Mouse (Mus musculus) pancreas, adult 10 weeks (tissue): ENCODE results near the gene Tceal9. TPM values are rescaled to one million over a fixed set of nuclear protein-coding genes. Genes with fewer than 3 reads are reported as not detected.

Experiments
- polyA plus RNA-seq: library from polyadenylated mRNA; stranded (reverse); fragments of 350-450 nt; fragmentation: Illumina TruSeq; extraction: RNeasy Lipid Tissue Mini Kit (QIAGEN cat#74804); gene quantifications from one replicate; pipeline ENCODE4 v1.2.3, GENCODE M21; 2015; ENCODE audit warnings: low read depth, low replicate concordance; ENCODE audit not compliant: insufficient read depth

The Tceal9 gene
- 70.5 TPM for polyA plus RNA-seq

GRCm38 (mm10) chrX:136244574-136245229 lies at the start of gene Tceal9:
Tceal9 (plus strand) TSS chrX:136245079.

GRCm38 (mm10) chrX:136203664-136204066 lies 41.2 kb upstream of the Tceal9 start, which contains the start of gene Tceal5:
Tceal5 (minus strand) TSS chrX:136203876.

GRCm38 (mm10) chrX:136214729-136215677 lies 29.9 kb upstream of the Tceal9 start, which contains the start of the genes Tceal7 and Bex1:
Tceal7 (plus strand) TSS chrX:136214779.
Bex1 (minus strand) TSS chrX:136215513.

GRCm38 (mm10) chrX:136269743-136270392 lies 25.0 kb downstream of the Tceal9 start, which contains the start of gene Bex3:
Bex3 (plus strand) TSS chrX:136270253.

Other genes starting within 250 kb of the Tceal9 start
- gene Arxes1, start 211.7 kb upstream of the Tceal9 start, polyA plus RNA-seq = not detected
- gene Bex2, start 176.8 kb upstream of the Tceal9 start, polyA plus RNA-seq = 17.4 TPM
- not detected for gene Nxf3, start 159.8 kb upstream of the Tceal9 start, polyA plus RNA-seq
- gene Bex4, start 106.1 kb upstream of the Tceal9 start, polyA plus RNA-seq = 5.6 TPM
- 17.8 TPM for gene Tceal8, start 72.7 kb upstream of the Tceal9 start, polyA plus RNA-seq
- gene Tceal5, start 41.2 kb upstream of the Tceal9 start, polyA plus RNA-seq = not detected
- not detected for gene Tceal7, start 30.3 kb upstream of the Tceal9 start, polyA plus RNA-seq
- 1.6 TPM for gene Bex1, start 29.6 kb upstream of the Tceal9 start, polyA plus RNA-seq
- gene Bex3, start 25.2 kb downstream of the Tceal9 start, polyA plus RNA-seq = 25.5 TPM